Mouse (Mus musculus): ENCODE data around the gene Ldb1.

Ldb1 gene

GRCm38 (mm10) chr19:46044271-46044992 is 582 bp downstream of the Ldb1 start, which contains the start of gene Pprc1:
TSS of gene Pprc1 (plus strand) at chr19:46044886.
- no peak for DNase-seq (ENCODE audit: low read depth, low spot score)

- DNase-seq (ENCODE audit: low read depth, low spot score), result no peak
These were observed 1.6 kb downstream of the Ldb1 start for GRCm38 (mm10) chr19:46043380-46043779.

DNA sequence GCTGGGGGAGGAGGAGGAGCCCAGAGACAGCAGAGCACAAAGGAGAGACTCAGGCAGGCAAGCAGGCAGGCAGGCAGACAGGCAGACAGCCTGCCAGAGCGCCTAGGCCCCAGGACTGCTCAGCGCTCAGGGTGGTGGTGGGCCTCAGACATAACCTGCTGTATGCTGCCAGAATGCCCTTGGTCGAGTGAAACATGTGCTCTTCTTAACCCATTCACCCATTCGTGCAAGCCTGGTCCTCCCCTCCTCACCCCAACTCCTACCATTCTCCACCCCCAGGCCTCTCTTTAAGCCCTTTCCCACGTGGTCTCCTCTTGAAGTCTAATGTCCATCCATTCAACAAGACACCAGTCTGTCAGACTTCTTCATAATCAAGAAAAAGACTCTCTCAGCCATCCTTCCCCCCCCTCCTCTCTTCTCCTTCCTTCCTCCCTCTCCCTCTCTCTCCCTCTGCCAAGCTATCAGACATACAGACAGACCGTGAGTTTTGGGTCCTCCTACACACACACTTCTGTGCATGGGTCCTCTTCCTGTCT is 2.5 kb downstream of the Ldb1 start:
- DNase-seq (ENCODE audit: low read depth, low spot score), result no peak

DNA sequence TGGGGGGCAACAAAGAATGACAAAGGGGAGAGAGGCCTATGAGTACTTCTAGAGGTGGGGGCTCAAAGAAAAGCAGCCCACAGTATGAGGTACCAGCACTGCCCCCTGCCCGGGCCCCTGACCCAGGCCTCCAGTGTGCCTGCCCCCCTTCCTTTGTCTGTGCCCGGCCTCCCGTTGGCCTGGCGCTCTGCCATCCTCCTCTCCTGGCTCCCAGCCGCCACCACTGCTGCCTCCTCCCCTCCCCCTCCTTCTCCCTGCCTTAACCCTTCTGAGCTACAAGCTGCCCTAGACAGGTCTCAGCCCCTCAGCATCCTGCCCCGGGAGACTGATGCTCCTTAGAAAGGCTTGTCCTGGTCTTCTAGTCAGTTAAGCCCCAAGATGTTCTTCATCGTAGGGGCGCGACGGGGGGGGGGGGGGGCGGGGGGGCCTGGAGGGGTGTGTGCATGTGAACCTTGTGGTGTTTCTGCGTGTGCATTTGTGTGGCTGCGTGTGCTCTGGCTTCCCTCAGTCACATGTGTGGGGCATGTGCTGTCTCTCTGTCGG is 3.0 kb downstream of the Ldb1 start:
- no peak for DNase-seq (ENCODE audit: low read depth, low spot score)

- no peak for DNase-seq (ENCODE audit: low read depth, low spot score)
These were observed 3.6 kb downstream of the Ldb1 start for GRCm38 (mm10) chr19:46041299-46041932.

DNA sequence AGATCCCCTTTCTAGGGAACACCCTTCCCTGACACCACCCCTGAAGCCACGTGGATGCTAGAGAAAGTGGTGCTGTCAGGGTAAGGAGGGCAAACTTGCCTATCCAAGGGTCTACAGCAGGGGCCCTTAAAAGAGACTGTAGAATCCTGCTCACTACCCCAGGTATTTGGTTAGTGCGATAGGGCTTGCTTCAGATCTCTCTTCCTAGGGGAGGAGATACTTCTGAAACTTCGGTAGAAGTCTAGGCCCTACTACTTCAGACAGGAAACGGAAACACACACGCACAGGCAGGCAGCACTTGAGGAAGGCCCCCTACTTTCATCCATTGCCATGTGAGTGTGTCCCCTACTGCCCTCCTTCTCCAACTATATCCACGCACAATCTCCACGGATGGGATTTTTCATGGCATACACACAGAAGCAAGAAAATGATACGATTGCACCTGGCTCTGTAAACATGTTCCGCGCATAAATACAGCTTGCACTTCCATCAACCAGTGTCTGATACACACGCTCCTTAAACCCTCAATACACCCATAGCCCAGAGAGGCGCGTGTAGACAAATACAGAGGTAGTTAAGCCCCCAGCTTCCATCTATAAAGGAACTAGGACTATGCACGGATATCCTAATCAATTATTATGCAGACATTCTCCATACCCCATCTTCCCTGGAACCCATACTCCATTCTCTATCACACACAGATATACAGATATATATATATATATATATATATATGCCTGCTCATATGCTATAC is 4.7 kb downstream of the Ldb1 start:
- DNase-seq (ENCODE audit: low read depth, low spot score), result no peak

DNA sequence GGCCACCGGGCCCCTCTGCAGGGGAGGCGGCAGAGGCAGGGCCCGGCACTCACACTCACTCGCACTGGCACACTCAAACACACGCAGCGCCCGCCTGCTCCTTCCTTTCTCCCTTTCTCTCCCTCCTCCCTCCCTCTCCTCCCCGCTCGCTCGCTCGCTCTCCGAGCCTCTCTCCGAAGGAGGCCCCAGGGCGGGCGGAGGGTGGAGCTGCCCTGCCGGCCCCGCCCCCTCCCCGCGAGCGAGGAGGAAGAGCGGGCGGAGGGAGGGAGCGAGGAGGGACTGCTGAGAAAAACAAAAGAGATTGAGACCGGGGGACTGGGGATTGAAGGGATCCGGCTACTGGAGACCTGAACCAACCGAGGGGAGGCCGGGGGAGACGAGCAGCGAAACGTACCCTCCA is 5.5 kb downstream of the Ldb1 start:
- DNase-seq (ENCODE audit: low read depth, low spot score), result peak; percentile 84

GRCm38 (mm10) chr19:46038851-46039260 is 6.2 kb downstream of the Ldb1 start:
- no peak for DNase-seq (ENCODE audit: low read depth, low spot score)

- no peak for DNase-seq (ENCODE audit: low read depth, low spot score)
These were observed 6.8 kb downstream of the Ldb1 start for GRCm38 (mm10) chr19:46037925-46038850.

DNA sequence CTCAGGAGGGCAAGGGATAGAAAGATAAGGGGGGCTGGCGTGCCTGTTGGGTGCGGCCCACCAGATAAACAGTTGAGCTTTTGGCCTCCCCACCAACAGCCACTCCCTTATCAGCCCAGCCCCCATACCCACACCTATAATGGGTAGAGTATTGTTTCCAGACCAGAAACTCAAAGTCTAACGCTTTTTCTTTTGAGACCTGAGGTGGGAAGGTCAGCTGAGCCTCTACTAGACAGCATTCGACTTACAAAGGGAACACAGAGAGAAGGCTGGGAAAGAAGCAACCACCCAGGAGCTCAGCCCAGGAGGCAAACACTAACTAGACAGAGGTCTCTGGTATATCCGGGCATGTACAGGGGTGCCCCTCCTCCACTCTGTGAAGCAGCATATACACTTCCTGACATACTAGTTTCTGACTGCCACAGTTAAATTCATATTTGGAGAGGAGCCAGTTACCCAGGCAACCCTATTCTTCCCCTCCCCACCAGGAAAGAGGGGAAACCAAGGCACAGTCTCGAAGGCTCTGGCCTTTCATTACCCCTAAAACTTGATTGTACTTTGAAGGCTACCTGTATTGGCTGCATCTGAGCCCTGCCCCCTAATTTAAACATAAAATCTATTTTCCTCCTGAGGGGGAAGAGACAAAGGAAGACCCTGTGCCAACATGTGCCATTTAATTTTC is 7.6 kb downstream of the Ldb1 start:
- no peak for DNase-seq (ENCODE audit: low read depth, low spot score)

DNA sequence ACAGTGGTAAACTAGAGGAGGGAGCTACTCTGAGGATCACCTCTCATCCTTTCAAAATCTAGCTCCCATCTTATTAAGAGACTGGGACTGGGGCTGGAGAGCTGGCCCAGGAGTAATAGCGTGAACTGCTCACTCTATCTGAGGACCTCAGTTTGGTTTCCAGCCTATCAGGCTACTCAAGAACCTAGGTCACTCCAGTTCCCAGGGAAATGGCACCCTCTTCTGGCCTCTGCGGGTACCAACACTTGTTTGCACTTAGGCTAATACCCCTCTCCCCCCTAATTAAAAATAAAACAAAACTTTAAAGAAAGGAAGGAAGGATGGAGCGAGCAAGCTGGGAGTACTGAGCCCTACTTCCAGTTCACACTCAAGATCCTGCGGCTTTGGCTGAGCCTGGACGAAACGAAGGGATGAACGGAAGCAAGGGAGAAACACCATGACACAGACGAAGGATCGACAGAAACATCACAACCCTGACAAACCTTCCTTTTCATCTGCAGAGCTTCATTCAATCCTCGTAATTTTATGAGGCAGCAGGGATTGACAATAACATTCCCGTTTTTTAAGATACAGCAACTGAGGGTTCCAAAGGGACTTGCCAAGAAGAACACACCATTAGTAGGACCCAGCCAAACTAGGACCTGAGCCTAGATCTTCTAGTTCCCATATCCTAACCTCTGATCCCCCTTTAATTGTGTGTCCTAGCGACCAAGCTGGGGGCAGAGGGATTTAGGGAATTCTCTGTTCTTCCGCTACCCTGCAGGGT is 8.4 kb downstream of the Ldb1 start:
- DNase-seq (ENCODE audit: low read depth, low spot score), result no peak

DNA sequence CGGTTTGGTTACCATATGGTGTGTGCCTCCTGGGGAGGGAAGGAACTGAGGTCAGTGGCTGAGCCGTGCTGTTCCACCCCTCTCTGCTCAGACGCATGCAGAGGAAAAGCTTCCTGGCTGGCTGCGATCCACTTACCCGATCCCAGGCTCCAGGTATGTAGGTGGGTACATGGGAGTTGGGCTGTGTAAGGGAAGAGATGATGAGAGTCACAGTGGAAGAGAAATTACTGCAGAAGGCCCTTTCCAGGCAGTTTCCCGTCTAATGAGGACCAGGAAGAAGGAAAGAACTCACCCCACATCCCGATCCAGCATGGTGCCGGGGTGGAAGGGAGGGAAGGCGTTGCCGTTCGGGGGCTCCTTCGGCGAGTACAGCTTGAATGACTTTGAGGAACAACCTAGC is 9.0 kb downstream of the Ldb1 start:
- DNase-seq (ENCODE audit: low read depth, low spot score), result no peak

- no peak for DNase-seq (ENCODE audit: low read depth, low spot score)
These were observed 11.1 kb downstream of the Ldb1 start for GRCm38 (mm10) chr19:46033911-46034310.

DNA sequence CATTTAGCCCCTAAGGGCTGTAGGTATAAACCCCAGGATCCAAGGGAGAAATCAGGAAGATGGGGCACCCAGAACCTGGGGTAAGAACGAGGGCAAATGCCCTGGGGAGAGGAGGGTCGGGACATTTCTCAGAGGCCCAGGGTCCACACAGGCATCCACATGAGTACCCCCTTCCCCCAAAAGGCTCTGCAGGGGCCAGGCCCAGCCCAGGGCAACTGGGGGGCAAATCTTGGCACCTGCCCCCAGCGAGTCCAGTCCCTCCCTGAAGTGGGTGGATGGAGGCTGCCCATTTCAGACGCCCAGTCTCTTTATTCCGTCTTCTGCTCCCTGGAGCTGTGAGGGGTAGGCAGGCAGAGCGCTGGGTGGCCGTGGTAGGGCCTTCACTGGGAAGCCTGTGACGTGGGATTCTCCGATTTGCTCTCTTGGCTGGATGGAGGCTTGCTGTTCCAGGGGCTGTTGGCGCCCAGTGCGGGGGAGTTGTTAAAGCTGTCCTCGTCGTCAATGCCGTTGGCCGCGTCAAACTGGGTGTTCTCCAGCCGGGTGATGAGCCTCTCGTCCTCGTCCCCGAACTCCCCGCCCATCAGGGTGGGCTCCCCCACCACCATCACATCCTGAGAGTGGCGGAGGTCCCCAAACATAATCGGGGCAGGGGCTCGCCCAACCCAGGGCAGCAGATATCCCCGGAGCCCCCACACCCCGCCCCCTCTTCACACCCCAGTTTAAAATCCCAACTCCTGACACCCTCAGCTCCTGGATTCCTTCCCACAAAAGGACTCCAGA is 12.1 kb downstream of the Ldb1 start:
- no peak for DNase-seq (ENCODE audit: low read depth, low spot score)

DNA sequence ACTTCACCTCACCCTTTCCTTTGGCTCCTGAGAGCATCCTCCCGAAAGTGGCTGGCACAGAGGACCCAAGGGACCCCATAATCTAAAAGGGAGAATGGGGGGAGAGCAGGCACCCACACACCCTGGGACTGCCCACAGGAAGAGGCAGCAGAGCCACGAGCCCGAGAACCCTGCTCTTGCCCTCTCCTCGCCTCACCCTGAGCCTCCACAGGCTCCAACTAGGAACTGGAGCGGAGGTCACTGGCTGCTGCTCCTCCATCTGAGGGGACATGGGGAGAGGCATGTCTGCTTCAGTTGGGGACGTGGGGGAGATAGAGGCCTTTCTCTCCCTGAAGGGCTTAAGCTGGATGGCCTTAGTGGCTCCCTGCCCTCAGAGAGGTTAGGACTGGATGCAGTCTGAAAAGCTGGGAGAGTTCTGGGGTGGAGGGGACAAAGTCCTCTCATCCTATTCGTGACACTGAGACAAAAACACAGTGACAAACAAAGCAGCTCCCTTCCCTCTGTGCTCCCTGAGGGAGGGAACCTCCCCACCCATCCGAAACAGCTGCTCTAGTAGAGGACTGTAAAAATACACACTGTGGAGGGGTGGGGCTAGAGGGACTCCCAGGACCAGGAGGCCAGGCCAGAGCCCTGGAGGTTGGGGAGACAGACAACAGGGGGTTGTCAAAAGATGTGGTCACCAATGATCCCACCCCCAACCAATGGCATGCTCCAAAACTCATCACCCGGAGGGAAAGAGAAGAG is 13.2 kb downstream of the Ldb1 start:
- no peak for DNase-seq (ENCODE audit: low read depth, low spot score)

DNA sequence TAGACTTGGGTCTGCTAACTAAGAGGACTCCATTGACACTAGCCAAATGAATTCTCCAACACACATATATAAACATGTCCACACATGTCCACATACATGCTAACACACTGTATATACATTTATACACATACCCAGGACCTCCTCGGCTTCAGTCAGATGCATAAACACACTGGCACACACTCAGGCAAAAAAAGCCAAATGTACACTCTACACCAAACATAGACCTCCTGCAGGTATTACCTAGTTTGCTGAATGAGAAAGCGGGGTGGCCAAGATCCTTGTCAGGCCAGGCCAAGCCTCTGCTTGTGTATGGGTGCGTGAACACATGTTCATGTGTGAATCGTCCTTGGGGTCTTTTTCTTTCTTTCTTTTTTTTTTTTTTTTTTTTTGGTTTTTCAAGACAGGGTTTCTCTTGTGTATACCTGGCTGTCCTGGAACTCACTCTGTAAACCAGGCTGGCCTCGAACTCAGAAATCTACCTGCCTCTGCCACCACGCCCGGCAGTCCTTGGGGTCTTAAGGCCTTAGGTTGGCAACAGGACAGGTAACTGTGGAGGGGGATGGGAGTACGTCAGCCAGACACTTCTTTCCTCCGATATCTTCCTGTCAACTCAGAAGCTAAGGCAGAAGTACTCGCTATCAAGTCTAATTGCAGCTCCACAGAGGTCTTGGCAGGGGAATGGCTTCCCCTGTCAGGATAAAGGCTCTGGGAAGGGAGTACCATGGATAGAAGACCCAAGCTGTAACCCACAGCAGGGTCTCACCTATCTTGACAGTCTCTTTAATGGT is 14.6 kb downstream of the Ldb1 start:
- DNase-seq (ENCODE audit: low read depth, low spot score), result no peak

- no peak for DNase-seq (ENCODE audit: low read depth, low spot score)
These were observed 15.4 kb downstream of the Ldb1 start for GRCm38 (mm10) chr19:46029652-46030051.
